Mouse (Mus musculus) ES-E14 (cell line): ENCODE results near the gene Lysmd3. TPM values are rescaled to one million over a fixed set of nuclear protein-coding genes. Genes with fewer than 3 reads are reported as not detected.

Source experiments
- DNase-seq: peaks from one replicate; pipeline ENCODE4 v3.0.0-alpha.2; 2013; ENCODE audit warnings: low read depth, low spot score
- H3K27ac ChIP-seq: 2 replicates; pipeline ENCODE4 v1.5.1; 2012; ENCODE audit warnings: low read depth, mild to moderate bottlenecking, low read length, moderate library complexity, mixed read lengths; ENCODE audit not compliant: poor library complexity, insufficient read depth, severe bottlenecking
- H3K36me3 ChIP-seq: 2 replicates; pipeline ENCODE4 v1.6.1; 2012; ENCODE audit warnings: mild to moderate bottlenecking, low read length, moderate library complexity, mixed read lengths; ENCODE audit not compliant: control insufficient read depth, poor library complexity, insufficient read depth, severe bottlenecking
- H3K4me1 ChIP-seq, 2 experiments: fragments of 150-350 bp in 1 of 2; sonication (generic) in 1 of 2; 2 replicates each; pipeline ENCODE4 v1.6.1; 2012; ENCODE audit warnings: low read length in 2 of 2, mild to moderate bottlenecking in 1 of 2, mixed read lengths in 1 of 2; ENCODE audit not compliant: control insufficient read depth in 2 of 2, insufficient read depth in 2 of 2, poor library complexity in 1 of 2
- H3K4me3 ChIP-seq, 2 experiments: fragments of 150-350 bp in 1 of 2; sonication (generic) in 1 of 2; 2 replicates each; pipeline ENCODE4 v1.5.1; 2012; ENCODE audit warnings: low read length in 2 of 2, low read depth in 1 of 2, mild to moderate bottlenecking in 1 of 2, mixed read lengths in 1 of 2; ENCODE audit not compliant: insufficient read depth in 1 of 2, poor library complexity in 1 of 2, severe bottlenecking in 1 of 2
- H3K9ac ChIP-seq: 2 replicates; pipeline ENCODE4 v1.6.1; 2012; ENCODE audit warnings: low read depth, mild to moderate bottlenecking, low read length, mixed read lengths; ENCODE audit not compliant: poor library complexity, insufficient read depth, severe bottlenecking
- H3K9me3 ChIP-seq: fragments of 150-350 bp; sonication (generic); 2 replicates; pipeline ENCODE4 v1.6.1; 2012; ENCODE audit warnings: low read depth, mild to moderate bottlenecking, low read length; ENCODE audit not compliant: control insufficient read depth, insufficient read depth
- CHD2 ChIP-seq: IDR thresholded peaks from 2 replicates; pipeline ENCODE4 v1.6.1; 2014; ENCODE audit warnings: mild to moderate bottlenecking, low read depth, low read length, inconsistent platforms
- HCFC1 ChIP-seq: IDR thresholded peaks from 2 replicates; pipeline ENCODE4 v1.6.1; 2012; ENCODE audit warnings: low read length, inconsistent platforms, borderline replicate concordance; ENCODE audit not compliant: insufficient read depth
- MAFK ChIP-seq: IDR thresholded peaks from 2 replicates; pipeline ENCODE4 v1.6.1; 2014; ENCODE audit warnings: mild to moderate bottlenecking, low read depth, low read length, inconsistent platforms; ENCODE audit not compliant: insufficient read depth
- ZC3H11A ChIP-seq: IDR thresholded peaks from 2 replicates; pipeline ENCODE4 v1.6.1; 2012; ENCODE audit warnings: low read depth, mild to moderate bottlenecking, inconsistent platforms, low read length, borderline replicate concordance
- ZNF384 ChIP-seq: IDR thresholded peaks from 2 replicates; pipeline ENCODE4 v1.6.1; 2012; ENCODE audit warnings: low read depth, low read length, inconsistent platforms
- in situ Hi-C, 2 experiments: fragments of 600-800 bp; cut with MboI; formaldehyde crosslinking; loops; one replicate each; pipeline ENCODE4 v1.15.1; 2025; ENCODE audit warnings: low sequenced_read_pairs in 2 of 2, inconsistent platforms in 1 of 2; ENCODE audit not compliant: unreplicated experiment in 2 of 2
- total RNA-seq: library from RNA; depleted of rRNA; stranded (reverse); fragments of 300-350 nt; gene quantifications from 2 replicates; pipeline ENCODE4 v1.2.3, GENCODE M21; 2012

The Lysmd3 gene
- total RNA-seq, 1 experiment = 21.2 TPM

DNA sequence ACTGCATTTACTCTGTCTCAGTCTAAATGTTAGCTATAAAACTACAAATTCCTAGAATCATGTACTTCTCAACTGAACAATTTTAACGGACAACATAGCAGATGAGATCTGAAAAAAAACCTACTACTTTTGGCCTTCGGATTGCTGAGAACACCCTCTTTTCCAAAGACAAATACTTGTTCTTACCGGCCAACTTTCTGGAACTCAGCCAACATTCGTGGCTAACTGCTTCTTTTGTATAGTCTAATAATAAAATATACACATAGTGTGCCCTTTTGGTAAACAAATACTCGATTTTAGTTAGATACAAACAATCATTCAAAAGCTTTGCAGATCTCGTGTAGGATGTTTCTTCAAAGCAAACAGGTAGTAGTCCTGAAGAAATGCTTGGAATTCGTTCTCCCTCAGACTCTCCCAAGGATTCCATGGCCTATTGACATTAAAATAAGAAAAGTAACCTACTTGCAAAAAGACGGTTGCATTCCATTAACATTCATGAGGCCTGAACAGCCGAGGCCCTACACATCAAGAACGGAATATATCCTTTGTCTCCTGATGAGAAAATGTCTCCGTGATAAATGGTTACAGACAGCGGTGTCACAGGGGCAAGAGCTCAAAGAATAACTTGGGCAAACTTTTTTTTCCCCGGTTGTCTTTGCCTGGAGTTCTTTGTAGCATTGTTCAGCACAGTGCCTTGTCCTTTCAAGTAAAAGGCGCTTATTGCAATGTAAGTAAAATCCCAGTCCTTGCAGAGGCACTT is 1.2 kb upstream of the Lysmd3 start:
- no peaks in the 10 kb centered on the region for H3K9me3 ChIP-seq
- TF ChIP-seq ZNF384 = no peak
- TF ChIP-seq MAFK = no peak
- no peak for TF ChIP-seq ZC3H11A
- no peak for TF ChIP-seq HCFC1
- no peak for TF ChIP-seq CHD2
- H3K27ac ChIP-seq = peak overlapping the region; percentile 79; the same call in 1 of the 2 replicates
- peak overlapping the region; percentile 17 to 67 for H3K4me3 ChIP-seq
- peak overlapping the region; percentile 59; the same call in 1 of the 2 replicates for H3K9ac ChIP-seq
- peak; percentile 61 for DNase-seq
- in situ Hi-C loops = no loop called here
- peaks cover 0 to 5% of the 10 kb centered on the region in 2 experiments; a peak in 1 of 4 replicates for H3K4me1 ChIP-seq
- no peaks in the 10 kb centered on the region; the same call in 1 of the 2 replicates for H3K36me3 ChIP-seq

DNA sequence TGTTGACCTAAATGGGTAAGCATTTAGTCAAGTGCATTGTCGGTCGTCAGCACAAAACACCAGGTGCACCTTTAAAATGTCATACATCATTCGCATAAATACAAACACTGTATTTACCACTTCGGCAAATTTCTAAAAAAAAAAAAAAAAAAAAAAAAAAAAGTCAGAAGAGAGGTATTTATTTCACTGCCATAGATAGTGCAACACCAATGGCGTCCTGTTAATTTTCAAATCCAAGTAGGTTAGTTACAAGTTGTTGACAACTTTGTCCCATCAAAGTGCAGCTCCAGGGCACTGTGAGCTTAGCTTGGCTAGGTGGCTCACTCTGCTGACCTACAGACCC is 484 bp upstream of the Lysmd3 start:
- in situ Hi-C loops = no loop called here
- peak overlapping the region; percentile 79 for H3K27ac ChIP-seq
- no peak for DNase-seq
- H3K4me3 ChIP-seq = peak overlapping the region; percentile 62 to 67
- H3K9me3 ChIP-seq = no peaks in the 10 kb centered on the region
- no peaks in the 10 kb centered on the region; the same call in 1 of the 2 replicates for H3K36me3 ChIP-seq
- peaks cover 0 to 5% of the 10 kb centered on the region in 2 experiments; a peak in 1 of 4 replicates for H3K4me1 ChIP-seq
- peak overlapping the region; percentile 51 for H3K9ac ChIP-seq
- peak; percentile 87 for TF ChIP-seq ZNF384
- no peak for TF ChIP-seq CHD2

DNA sequence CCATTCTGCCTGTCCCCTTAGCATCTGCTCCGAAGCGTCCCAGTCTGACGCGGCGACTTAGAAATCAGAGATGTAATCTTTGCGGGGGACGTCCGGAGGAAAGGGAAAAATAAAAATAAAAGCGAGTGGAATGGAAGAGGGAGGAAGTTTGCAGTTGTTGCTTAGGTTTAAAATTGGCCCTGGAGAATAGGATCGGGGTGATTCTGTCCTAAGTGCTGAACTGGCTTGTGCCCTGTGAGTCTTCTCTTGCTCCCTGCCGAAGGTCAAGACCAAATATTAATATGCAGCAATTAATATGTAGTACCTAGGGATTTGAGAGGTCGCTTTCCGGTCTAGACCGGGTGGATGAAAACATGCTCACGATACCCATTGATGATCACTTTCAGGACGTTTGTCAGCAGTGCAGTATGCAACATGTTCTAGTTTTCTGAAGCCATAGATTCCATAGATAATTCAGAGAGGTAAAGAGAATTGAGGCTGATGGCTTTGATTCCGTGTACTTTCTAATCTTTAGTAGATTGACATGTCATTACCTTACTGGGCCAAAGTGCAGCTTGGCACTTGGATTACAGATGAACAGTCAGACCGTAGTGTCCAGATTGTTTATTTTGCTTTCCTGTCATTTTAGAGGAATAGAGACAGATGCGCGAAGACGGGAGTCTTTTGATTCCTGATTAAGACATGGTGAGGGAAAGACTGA is 740 bp downstream of the Lysmd3 start:
- Histone ChIP-seq H3K27ac (no peak overlapping the region), H3K9ac (peak overlapping the region; percentile 85), H3K9me3 (no peaks in the 10 kb centered on the region), H3K36me3 (no peaks in the 10 kb centered on the region; the same call in 1 of the 2 replicates), H3K4me1 (peaks cover 0 to 5% of the 10 kb centered on the region in 2 experiments; a peak in 1 of 4 replicates), H3K4me3 (peak overlapping the region; percentile 67 to 93)
- DNase-seq = no peak
- TF ChIP-seq HCFC1 = no peak
- no peak for TF ChIP-seq ZNF384
- TF ChIP-seq MAFK = no peak
- TF ChIP-seq CHD2 = no peak
- TF ChIP-seq ZC3H11A = no peak
- in situ Hi-C loops = no loop called here

DNA sequence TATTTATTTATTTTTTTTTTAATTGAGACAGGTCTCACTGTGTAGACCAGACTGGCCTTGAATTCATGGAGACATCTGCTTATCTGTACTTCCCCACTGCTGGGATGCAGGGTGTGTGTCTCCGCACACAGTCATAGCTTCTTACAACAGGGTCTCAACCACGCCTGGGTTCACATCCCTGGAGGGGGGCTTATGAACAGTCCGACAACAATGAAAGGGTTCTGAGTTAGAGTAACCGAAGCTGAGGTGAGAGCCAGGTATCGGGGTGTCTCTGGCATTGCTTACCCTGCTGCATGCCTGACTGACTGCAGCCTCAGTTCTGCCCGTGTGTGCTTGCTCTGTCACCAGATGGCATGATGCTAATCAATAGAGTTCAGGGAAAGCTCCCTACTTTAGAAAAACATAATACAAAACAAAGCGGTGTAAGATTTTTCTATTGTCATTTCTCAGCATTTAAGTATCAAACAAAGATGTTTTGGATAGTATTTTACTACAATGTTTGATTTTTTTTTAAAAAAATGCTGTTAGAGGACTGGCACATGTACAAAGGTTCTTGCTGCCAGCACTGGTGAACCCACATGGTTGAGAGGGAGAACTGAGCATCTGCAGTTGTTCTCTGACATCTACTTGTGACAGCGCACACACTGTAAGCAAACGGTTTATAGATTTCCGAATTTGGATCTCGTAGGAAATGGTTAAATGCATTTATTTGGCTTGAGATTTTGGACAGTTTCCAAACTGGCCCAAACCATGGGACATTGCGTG is 6.3 kb downstream of the Lysmd3 start:
- Histone ChIP-seq H3K9me3 (no peaks in the 10 kb centered on the region), H3K4me1 (no peaks in the 10 kb centered on the region), H3K27ac (no peak overlapping the region), H3K9ac (no peak overlapping the region), H3K36me3 (peaks cover 3% of the 10 kb centered on the region), H3K4me3 (no peak overlapping the region)
- no peak for DNase-seq
- in situ Hi-C loops = no loop called here
- no peak for TF ChIP-seq MAFK
- no peak for TF ChIP-seq HCFC1
- no peak for TF ChIP-seq CHD2
- no peak for TF ChIP-seq ZNF384
- TF ChIP-seq ZC3H11A = no peak
